Mouse (Mus musculus) heart, embryonic 10.5 days (tissue): ENCODE data around the gene Gaa. TPM values are rescaled to one million over a fixed set of nuclear protein-coding genes. Genes with fewer than 3 reads are reported as not detected.

Experiments used
- DNase-seq: peaks from one replicate; pipeline ENCODE4 v3.0.0-alpha.2; 2017; ENCODE audit warnings: low spot score
- H3K27ac ChIP-seq: fragments of 300-500 bp; sonication (generic); 2 replicates; pipeline ENCODE4 v1.5.1; 2016; ENCODE audit warnings: mild to moderate bottlenecking
- H3K27me3 ChIP-seq: fragments of 300-500 bp; sonication (generic); 2 replicates; pipeline ENCODE4 v1.6.1; 2016; ENCODE audit warnings: mild to moderate bottlenecking; ENCODE audit not compliant: poor library complexity, insufficient read depth, severe bottlenecking
- H3K36me3 ChIP-seq: fragments of 300-500 bp; sonication (generic); 2 replicates; pipeline ENCODE4 v1.6.1; 2016; ENCODE audit warnings: mild to moderate bottlenecking, moderate library complexity
- H3K4me1 ChIP-seq: fragments of 300-500 bp; sonication (generic); 2 replicates; pipeline ENCODE4 v1.6.1; 2016; ENCODE audit warnings: mild to moderate bottlenecking
- H3K4me3 ChIP-seq: fragments of 300-500 bp; sonication (generic); 2 replicates; pipeline ENCODE4 v1.5.1; 2016; ENCODE audit warnings: mild to moderate bottlenecking, moderate library complexity
- H3K9me3 ChIP-seq: fragments of 300-500 bp; sonication (generic); 2 replicates; pipeline ENCODE4 v1.6.1; 2016; ENCODE audit warnings: mild to moderate bottlenecking, moderate library complexity
- WGBS: fragments of 180-500 bp; shearing (Covaris S2); methylation state at CpG from one replicate; pipeline ENCODE4 v1.1.7; 2016; 5-methylcytosine and 5-hydroxymethylcytosine counted together
- polyA plus RNA-seq: library from polyadenylated mRNA; unstranded; fragments of >200 nt; fragmentation: Nextera tagmentation; extraction: Ambion mirVana; gene quantifications from 2 replicates; pipeline ENCODE4 v1.2.1, GENCODE M21; 2016

Gene Gaa
- 57.3 and 97.3 TPM in 2 replicates for polyA plus RNA-seq

- Histone ChIP-seq H3K4me1 (peaks cover 44% of the 10 kb centered on the region), H3K27ac (peak within 1 kb of the TSS; percentile 91), H3K4me3 (peak within 1 kb of the TSS; percentile 83), H3K36me3 (peaks cover 28% of the 10 kb centered on the region), H3K27me3 (no peaks in the 10 kb centered on the region), H3K9me3 (no peaks in the 10 kb centered on the region)
- 4% methylated on average over 52 of the region's 52 CpGs for whole genome bisulfite sequencing
- DNase-seq: peak; percentile 97
Measured at GRCm38 (mm10) chr11:119267768-119268556, at the start of gene Gaa. Gene Gaa, plus strand, starts transcription at chr11:119267887.

GRCm38 (mm10) chr11:119219816-119220465, 47.7 kb upstream of the Gaa start:
- no peak for DNase-seq
- 12% methylated on average over 17 of the region's 17 CpGs for WGBS
- Histone ChIP-seq H3K4me1 (peaks cover 64% of the 10 kb centered on the region), H3K36me3 (peaks cover 2% of the 10 kb centered on the region), H3K9me3 (no peaks in the 10 kb centered on the region), H3K27me3 (no peaks in the 10 kb centered on the region), H3K4me3 (peak overlapping the region; percentile 24), H3K27ac (peak overlapping the region; percentile 64)

GRCm38 (mm10) chr11:119221812-119222510, 45.7 kb upstream of the Gaa start:
- Histone ChIP-seq H3K36me3 (peaks cover 2% of the 10 kb centered on the region), H3K4me1 (peaks cover 49% of the 10 kb centered on the region), H3K4me3 (no peak overlapping the region), H3K27me3 (0 out of 2 replicates have a peak, but pooled peaks cover 2% of the 10 kb centered on the region), H3K9me3 (no peaks in the 10 kb centered on the region), H3K27ac (0 out of 2 replicates have a peak overlapping the region, but pooled peaks have one; percentile 17)
- no peak for DNase-seq
- WGBS: 49% methylated on average over 10 of the region's 11 CpGs

GRCm38 (mm10) chr11:119223124-119223890, 44.4 kb upstream of the Gaa start:
- no peak overlapping the region for H3K27ac ChIP-seq
- peaks cover 58% of the 10 kb centered on the region for H3K4me1 ChIP-seq
- no peak for DNase-seq

GRCm38 (mm10) chr11:119224926-119225325, 42.8 kb upstream of the Gaa start:
- H3K27ac ChIP-seq: no peak overlapping the region
- no peaks in the 10 kb centered on the region; the same call in none of the 2 replicates for H3K36me3 ChIP-seq
- no peak overlapping the region for H3K4me3 ChIP-seq
- DNase-seq: no peak
- H3K9me3 ChIP-seq: no peaks in the 10 kb centered on the region
- WGBS: 91% methylated on average over 6 of the region's 6 CpGs
- H3K27me3 ChIP-seq: peaks cover 3% of the 10 kb centered on the region; the same call in 1 of the 2 replicates
- peaks cover 59% of the 10 kb centered on the region for H3K4me1 ChIP-seq

More at GRCm38 (mm10) chr11:119223124-119223890, 44.4 kb upstream of the Gaa start:
- Histone ChIP-seq H3K4me3 (no peak overlapping the region), H3K27me3 (0 out of 2 replicates have a peak, but pooled peaks cover 2% of the 10 kb centered on the region), H3K9me3 (no peaks in the 10 kb centered on the region), H3K36me3 (no peaks in the 10 kb centered on the region; the same call in none of the 2 replicates)
- WGBS: 89% methylated on average over 20 of the region's 20 CpGs

- no peaks in the 10 kb centered on the region for H3K9me3 ChIP-seq
- no peak overlapping the region for H3K27ac ChIP-seq
- no peak overlapping the region for H3K4me3 ChIP-seq
- H3K27me3 ChIP-seq: peaks cover 6% of the 10 kb centered on the region; the same call in 1 of the 2 replicates
- peaks cover 55% of the 10 kb centered on the region for H3K4me1 ChIP-seq
- WGBS: 83% methylated on average over 9 of the region's 9 CpGs
- H3K36me3 ChIP-seq: no peaks in the 10 kb centered on the region; the same call in none of the 2 replicates
- DNase-seq: no peak
Measured at GRCm38 (mm10) chr11:119225634-119226033, 42.1 kb upstream of the Gaa start.

- Histone ChIP-seq H3K4me3 (peak overlapping the region; percentile 85), H3K27me3 (peaks cover 6% of the 10 kb centered on the region; the same call in 1 of the 2 replicates), H3K9me3 (no peaks in the 10 kb centered on the region), H3K4me1 (peaks cover 43% of the 10 kb centered on the region), H3K27ac (peak overlapping the region; percentile 92), H3K36me3 (no peaks in the 10 kb centered on the region; the same call in 1 of the 2 replicates)
- 2% methylated on average over 12 of the region's 12 CpGs for WGBS
- no peak for DNase-seq
Measured at GRCm38 (mm10) chr11:119227591-119227990, 40.1 kb upstream of the Gaa start.

GRCm38 (mm10) chr11:119228091-119228781, 39.5 kb upstream of the Gaa start, which contains the start of the genes Tbc1d16 and Ccdc40:
Gene Tbc1d16, minus strand, starts transcription at chr11:119228499.
Gene Ccdc40, plus strand, starts transcription at chr11:119228572.
- Histone ChIP-seq H3K27me3 (peaks cover 6% of the 10 kb centered on the region; the same call in 1 of the 2 replicates), H3K9me3 (no peaks in the 10 kb centered on the region), H3K4me1 (peaks cover 37% of the 10 kb centered on the region), H3K4me3 (peak within 1 kb of the TSS; percentile 85), H3K36me3 (no peaks in the 10 kb centered on the region), H3K27ac (peak within 1 kb of the TSS; percentile 92)
- DNase-seq: peak; percentile 88
- under 1% methylated on average over 64 of the region's 66 CpGs for WGBS

- H3K9me3 ChIP-seq: no peaks in the 10 kb centered on the region
- peak overlapping the region; percentile 92 for H3K27ac ChIP-seq
- no peaks in the 10 kb centered on the region for H3K36me3 ChIP-seq
- peak overlapping the region; percentile 85 for H3K4me3 ChIP-seq
- whole genome bisulfite sequencing: 2% methylated on average over 34 of the region's 34 CpGs
- H3K4me1 ChIP-seq: peaks cover 32% of the 10 kb centered on the region
- peak; percentile 91 for DNase-seq
- H3K27me3 ChIP-seq: peaks cover 6% of the 10 kb centered on the region; the same call in 1 of the 2 replicates
Measured at GRCm38 (mm10) chr11:119228846-119229626, 38.7 kb upstream of the Gaa start.

- peaks cover 4% of the 10 kb centered on the region; the same call in 1 of the 2 replicates for H3K27me3 ChIP-seq
- DNase-seq: no peak
- H3K27ac ChIP-seq: no peak overlapping the region
- H3K36me3 ChIP-seq: no peaks in the 10 kb centered on the region
- H3K4me3 ChIP-seq: no peak overlapping the region
- H3K9me3 ChIP-seq: no peaks in the 10 kb centered on the region; the same call in 1 of the 2 replicates
- WGBS: 84% methylated on average over 10 of the region's 10 CpGs
- peaks cover 29% of the 10 kb centered on the region for H3K4me1 ChIP-seq
Measured at GRCm38 (mm10) chr11:119234770-119235169, 32.9 kb upstream of the Gaa start.

- no peak overlapping the region for H3K27ac ChIP-seq
- H3K4me1 ChIP-seq: peaks cover 26% of the 10 kb centered on the region
- H3K36me3 ChIP-seq: 0 out of 2 replicates have a peak, but pooled peaks cover 2% of the 10 kb centered on the region
- no peaks in the 10 kb centered on the region; the same call in 1 of the 2 replicates for H3K9me3 ChIP-seq
- H3K27me3 ChIP-seq: no peaks in the 10 kb centered on the region
- no peak overlapping the region for H3K4me3 ChIP-seq
- no peak for DNase-seq
- WGBS: 82% methylated on average over 4 of the region's 4 CpGs
Measured at GRCm38 (mm10) chr11:119235596-119235995, 32.1 kb upstream of the Gaa start.
